Mouse (Mus musculus) adrenal gland, adult (tissue): ENCODE data around the gene Efemp2.
A peak's percentile ranks its signal among the peaks of the same experiment; 100 is the strongest.

Source experiments
- DNase-seq, 2 experiments: peaks; one replicate each; pipeline ENCODE4 v3.0.0; 2022 to 2023; ENCODE audit warnings: low spot score in 1 of 2; ENCODE audit not compliant: inconsistent age in 2 of 2

Efemp2 gene

GRCm38 (mm10) chr19:5475069-5475714 is 1.4 kb downstream of the Efemp2 start:
- DNase-seq, result peak in 1 of 2 experiments; percentile 53

DNA sequence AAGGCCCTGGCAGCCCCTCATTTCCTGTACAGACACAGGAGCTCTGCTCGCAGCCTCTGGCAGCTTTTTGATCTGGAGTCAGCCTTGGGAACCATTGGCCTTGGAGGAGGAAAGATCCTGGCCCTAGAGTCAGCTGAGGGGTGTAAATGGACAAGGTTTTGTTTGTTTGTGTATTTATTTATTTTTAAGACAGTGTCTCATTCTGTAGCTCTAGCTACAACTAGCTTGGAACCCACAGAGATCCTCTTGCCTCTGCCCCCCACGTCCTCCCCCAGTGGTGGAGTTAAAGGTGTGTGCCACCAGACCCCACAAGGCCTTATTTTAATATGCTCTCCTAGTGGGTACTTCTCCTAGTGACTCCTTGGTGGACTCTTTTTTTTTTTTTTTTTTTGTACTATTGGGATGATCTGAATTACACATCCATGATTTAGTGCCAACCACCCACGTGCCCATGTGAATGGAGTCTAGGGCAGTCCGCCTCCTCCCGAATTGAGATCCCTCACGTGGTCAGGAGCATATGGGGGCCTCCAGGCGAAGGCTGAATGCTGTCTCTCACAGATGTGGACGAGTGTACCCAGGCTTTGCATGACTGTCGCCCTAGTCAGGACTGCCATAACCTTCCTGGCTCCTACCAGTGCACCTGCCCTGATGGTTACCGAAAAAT is 3.4 kb downstream of the Efemp2 start:
- DNase-seq, result peak; percentile 60 to 71

GRCm38 (mm10) chr19:5477668-5478300 is 4.0 kb downstream of the Efemp2 start:
- peak; percentile 82 to 85 for DNase-seq

GRCm38 (mm10) chr19:5480016-5480415 is 6.3 kb downstream of the Efemp2 start:
- no peak for DNase-seq

- no peak for DNase-seq
Observed at GRCm38 (mm10) chr19:5481398-5481797, 7.6 kb downstream of the Efemp2 start.

- DNase-seq, result no peak
Observed at GRCm38 (mm10) chr19:5483386-5484359, 9.9 kb downstream of the Efemp2 start.

- DNase-seq, result no peak
Observed at GRCm38 (mm10) chr19:5484496-5484895, 10.7 kb downstream of the Efemp2 start.

GRCm38 (mm10) chr19:5485371-5485770 is 11.6 kb downstream of the Efemp2 start:
- DNase-seq, result no peak

GRCm38 (mm10) chr19:5485821-5486220 is 12.1 kb downstream of the Efemp2 start:
- DNase-seq, result no peak

GRCm38 (mm10) chr19:5486286-5486685 is 12.5 kb downstream of the Efemp2 start:
- DNase-seq, result no peak

GRCm38 (mm10) chr19:5486771-5487170 is 13.0 kb downstream of the Efemp2 start:
- DNase-seq, result no peak

DNA sequence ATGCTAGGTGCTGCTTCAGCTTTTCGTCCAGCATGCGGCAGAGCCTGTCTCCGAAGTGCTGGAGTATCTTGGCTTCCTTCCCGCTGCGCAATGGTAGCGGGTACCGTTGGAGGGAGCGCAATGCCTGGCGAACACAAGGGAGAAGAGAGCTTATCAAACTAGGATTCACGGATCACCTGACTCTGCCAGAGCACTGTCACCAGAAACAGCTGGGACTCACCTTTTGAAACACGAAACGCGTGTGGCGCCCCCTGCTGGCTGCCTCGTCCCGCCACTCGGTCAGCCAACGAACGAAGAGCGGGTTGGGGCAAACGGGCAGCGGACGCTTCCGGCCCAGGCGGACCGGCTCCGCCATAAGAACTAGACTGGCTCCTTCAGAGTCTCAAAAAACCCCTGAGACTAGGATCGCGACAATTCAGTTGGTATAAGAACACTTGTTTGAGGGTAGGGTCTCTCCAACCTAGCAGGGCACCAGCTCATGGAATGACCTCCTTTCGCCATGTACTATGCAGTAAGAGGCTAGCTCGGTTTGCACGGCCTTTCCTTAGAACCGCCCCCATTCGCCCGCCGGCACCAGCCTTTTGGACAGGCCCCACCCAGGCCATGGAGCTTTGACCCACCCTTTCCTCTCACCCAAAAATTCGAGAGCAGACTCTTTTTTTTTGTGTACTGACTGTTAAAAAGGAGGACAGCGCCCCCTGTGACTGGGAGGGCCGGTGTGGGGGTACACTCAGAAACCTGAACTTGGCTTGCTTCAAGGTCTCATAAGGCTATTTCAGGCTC is 14.2 kb downstream of the Efemp2 start, which contains the start of gene Mus81:
Gene Mus81, minus strand, starts transcription at position 635 of the 783 bp plus-strand sequence.
- DNase-seq, result peak; percentile 98 to 99

DNA sequence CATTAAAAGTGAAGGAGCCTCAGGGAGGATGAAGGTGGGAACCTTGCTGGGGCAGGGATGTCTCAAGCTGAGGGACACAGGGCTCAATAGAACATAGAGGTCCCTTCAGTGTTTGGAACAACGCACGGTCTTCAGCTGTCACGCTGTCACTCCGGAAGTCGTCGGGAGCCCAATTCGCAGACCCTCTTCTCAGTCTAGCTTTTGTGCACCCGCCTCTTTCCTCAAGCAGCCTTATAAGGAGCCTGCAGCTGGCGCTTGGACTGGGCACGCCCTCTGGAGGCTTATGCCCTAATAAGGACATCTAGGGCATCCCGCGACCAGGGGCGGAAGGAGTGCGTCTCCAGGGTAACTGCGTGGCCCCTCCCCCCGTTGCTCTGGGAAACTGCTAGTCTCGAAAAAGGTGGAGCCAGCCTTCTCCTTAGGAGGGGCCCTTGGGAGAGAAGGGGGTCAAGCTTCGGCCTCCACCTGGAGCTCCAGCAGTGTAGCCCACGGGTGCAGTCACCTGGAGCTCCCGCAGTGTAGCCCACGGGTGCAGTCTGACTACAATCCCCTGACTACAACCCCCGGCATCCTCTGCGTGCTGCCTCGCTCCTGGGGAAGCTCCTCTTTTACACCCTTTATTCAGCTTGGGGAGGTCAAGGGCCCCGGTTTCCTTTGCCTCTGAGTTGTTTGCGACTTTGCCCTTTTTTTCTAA is 15.3 kb downstream of the Efemp2 start:
- peak; percentile 98 to 99 for DNase-seq

- peak in 1 of 2 experiments; percentile 69 for DNase-seq
Observed at GRCm38 (mm10) chr19:5489721-5490120, 16.0 kb downstream of the Efemp2 start.

DNA sequence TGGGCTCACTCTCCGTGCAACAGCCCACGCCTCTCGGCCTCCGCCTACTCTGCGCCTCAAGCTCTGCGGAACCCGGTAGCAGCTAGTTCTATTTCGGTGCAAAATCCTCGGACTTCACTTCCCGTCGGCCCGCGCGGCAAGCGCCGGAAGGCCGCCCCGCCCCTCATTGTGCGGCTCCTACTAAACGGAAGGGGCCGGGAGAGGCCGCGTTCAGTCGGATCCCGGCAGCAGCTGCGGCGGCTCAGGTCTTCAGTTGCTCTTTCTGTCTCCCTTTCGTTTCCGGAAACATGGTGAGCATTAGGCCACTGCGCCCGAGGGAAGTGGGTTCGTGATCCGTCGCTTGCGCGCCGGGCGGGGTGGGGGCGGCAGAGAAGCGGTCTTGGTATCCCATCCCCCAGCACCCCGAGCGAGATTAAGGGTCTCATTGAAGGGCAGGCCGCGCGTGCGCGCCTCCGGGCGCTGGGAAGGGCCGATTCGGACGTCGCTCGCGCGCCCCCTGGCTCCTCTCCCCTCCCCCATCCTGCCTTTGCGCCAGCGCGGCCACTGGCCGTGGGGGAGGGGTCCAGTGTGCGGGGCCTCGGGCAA is 16.7 kb downstream of the Efemp2 start, which contains the start of gene Cfl1:
Gene Cfl1, plus strand, starts transcription at position 143 of the 585 bp plus-strand sequence.
- peak; percentile 96 to 98 for DNase-seq

DNA sequence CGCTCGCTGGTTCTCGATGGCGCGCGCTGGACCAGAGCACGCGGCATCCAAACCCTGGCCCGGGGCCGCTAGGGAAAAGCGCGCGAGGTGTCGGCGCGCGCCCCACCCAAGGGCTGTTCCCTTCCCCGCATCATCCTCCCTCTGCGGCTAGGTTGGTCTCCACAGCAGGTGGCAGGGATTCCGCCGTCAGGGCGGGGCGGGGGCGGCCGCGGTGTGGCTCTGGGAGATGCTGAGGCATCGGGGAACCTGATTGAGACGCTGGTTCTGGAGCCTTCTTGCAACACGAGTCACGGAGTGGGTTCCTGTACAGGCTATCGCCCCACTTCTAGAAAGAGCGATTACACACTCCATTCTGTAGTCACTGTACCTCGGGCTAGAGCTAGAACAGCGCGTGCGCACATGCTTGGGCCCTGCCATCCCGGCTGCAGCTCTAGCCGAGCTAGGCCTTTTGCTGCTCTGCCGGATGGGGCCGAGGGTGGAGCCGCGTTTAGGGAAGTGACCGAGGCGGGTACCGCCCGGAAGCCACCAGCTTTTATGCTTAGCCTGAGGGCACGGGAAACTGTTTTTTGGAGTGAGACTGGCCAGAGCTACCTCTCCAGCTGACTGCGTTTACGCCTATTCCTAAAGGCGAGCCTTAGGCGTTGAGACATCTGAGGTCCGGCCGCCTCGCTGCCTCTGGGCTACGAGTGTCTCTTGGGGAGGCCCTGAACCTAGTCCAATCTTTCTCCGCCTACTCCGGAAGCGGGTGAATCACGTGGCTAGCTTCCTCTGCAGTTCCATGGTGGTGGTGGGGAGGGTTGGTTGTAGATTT is 17.3 kb downstream of the Efemp2 start:
- peak; percentile 90 to 97 for DNase-seq

- DNase-seq, result peak in 1 of 2 experiments; percentile 47
Observed at GRCm38 (mm10) chr19:5492641-5493040, 18.9 kb downstream of the Efemp2 start.

GRCm38 (mm10) chr19:5493301-5493721 is 19.6 kb downstream of the Efemp2 start:
- peak in 1 of 2 experiments; percentile 73 for DNase-seq
